Mouse (Mus musculus) midbrain, embryonic 10.5 days (tissue): ENCODE results near the gene Gpr132. TPM values are rescaled to one million over a fixed set of nuclear protein-coding genes. Genes with fewer than 3 reads are reported as not detected.

ENCODE experiments used
- DNase-seq: peaks from one replicate; pipeline ENCODE4 v3.0.0-alpha.2; 2017; ENCODE audit warnings: low spot score
- H3K27ac ChIP-seq: fragments of 300-500 bp; sonication (generic); replicated peaks from 2 replicates; pipeline ENCODE4 v1.5.1; 2016; ENCODE audit warnings: mild to moderate bottlenecking
- H3K27me3 ChIP-seq: fragments of 300-500 bp; sonication (generic); 2 replicates; pipeline ENCODE4 v1.6.1; 2016; ENCODE audit warnings: low read depth, mild to moderate bottlenecking; ENCODE audit not compliant: poor library complexity, severe bottlenecking
- H3K36me3 ChIP-seq: fragments of 300-500 bp; sonication (generic); 2 replicates; pipeline ENCODE4 v1.6.1; 2016; ENCODE audit warnings: mild to moderate bottlenecking, moderate library complexity
- H3K4me1 ChIP-seq: fragments of 300-500 bp; sonication (generic); 2 replicates; pipeline ENCODE4 v1.6.1; 2016
- H3K4me3 ChIP-seq: fragments of 300-500 bp; sonication (generic); 2 replicates; pipeline ENCODE4 v1.5.1; 2016; ENCODE audit warnings: mild to moderate bottlenecking, moderate library complexity
- H3K9me3 ChIP-seq: fragments of 300-500 bp; sonication (generic); replicated peaks from 2 replicates; pipeline ENCODE4 v1.6.1; 2016; ENCODE audit warnings: mild to moderate bottlenecking
- WGBS: fragments of 180-500 bp; shearing (Covaris S2); methylation state at CpG from one replicate; pipeline ENCODE4 v1.1.7; 2016; 5-methylcytosine and 5-hydroxymethylcytosine counted together
- polyA plus RNA-seq: library from polyadenylated mRNA; unstranded; fragments of >200 nt; fragmentation: Nextera tagmentation; extraction: Ambion mirVana; gene quantifications from 2 replicates; pipeline ENCODE4 v1.2.1, GENCODE M21; 2016

The Gpr132 gene
- not detected in 2 replicates for polyA plus RNA-seq

DNA sequence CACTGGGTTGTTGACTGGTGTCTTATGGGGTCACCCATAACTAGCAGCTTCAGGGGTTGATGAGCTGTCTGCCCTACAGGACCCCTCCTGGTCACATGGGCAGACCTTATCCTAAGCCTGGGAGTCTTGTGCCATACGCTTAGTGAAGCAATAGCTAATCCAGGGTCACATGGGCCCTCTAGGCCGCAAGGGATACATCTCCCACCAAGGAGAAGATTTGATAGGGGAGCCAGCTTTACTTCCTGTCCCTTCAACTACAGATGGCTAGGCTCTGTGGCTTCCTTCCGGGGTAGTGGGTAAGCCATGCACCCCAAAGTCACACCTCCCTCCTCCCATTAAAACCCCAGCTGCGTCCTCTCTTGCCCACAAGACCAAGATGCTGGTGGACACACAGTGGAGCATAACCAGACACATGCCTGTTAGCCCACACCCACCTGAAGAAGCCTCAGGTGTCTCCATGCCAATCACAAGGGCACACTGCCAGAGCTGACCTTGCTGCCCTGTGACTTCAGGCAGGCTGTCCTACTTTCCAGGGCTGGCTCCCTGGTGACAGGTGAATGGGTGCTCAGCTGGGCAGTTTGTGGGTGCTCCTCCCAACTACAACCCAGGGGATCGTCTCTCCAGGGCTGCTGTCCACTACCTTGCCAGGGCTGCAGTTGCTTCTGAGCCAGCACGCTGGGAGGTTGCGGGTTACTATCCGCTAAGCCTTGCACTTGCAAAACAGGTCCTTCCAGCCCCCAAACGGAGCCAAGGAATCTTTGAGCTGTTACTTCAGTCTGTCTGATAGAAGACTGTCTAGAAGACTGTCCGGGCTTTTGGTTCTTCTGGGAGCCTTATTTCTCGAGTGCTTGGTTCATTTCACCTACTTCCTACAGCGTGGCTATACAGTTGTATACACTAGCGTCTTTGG is at the start of gene Gpr132:
Gene Gpr132, minus strand, starts transcription at position 51 of the 910 bp plus-strand sequence.
- DNase-seq, result no peak
- WGBS, result 64% methylated on average over 13 of the region's 13 CpGs
- H3K36me3 ChIP-seq, result no peaks in the 10 kb centered on the region
- H3K9me3 ChIP-seq, result no peaks in the 10 kb centered on the region
- peaks cover 19% of the 10 kb centered on the region for H3K4me1 ChIP-seq
- no peak within 1 kb of the TSS for H3K27ac ChIP-seq
- peaks cover 49% of the 10 kb centered on the region for H3K27me3 ChIP-seq
- no peak within 1 kb of the TSS for H3K4me3 ChIP-seq

- peaks cover 21% of the 10 kb centered on the region for H3K4me1 ChIP-seq
- no peaks in the 10 kb centered on the region for H3K27me3 ChIP-seq
- no peak for DNase-seq
- H3K36me3 ChIP-seq, result peaks cover 30% of the 10 kb centered on the region
- H3K4me3 ChIP-seq, result no peak overlapping the region
- H3K27ac ChIP-seq, result 0 out of 2 replicates have a peak overlapping the region, but pooled peaks have one; percentile 6
- H3K9me3 ChIP-seq, result no peaks in the 10 kb centered on the region
- WGBS, result 85% methylated on average over 11 of the region's 11 CpGs
These were observed 49.5 kb upstream of the Gpr132 start for GRCm38 (mm10) chr12:112917486-112917885.

DNA sequence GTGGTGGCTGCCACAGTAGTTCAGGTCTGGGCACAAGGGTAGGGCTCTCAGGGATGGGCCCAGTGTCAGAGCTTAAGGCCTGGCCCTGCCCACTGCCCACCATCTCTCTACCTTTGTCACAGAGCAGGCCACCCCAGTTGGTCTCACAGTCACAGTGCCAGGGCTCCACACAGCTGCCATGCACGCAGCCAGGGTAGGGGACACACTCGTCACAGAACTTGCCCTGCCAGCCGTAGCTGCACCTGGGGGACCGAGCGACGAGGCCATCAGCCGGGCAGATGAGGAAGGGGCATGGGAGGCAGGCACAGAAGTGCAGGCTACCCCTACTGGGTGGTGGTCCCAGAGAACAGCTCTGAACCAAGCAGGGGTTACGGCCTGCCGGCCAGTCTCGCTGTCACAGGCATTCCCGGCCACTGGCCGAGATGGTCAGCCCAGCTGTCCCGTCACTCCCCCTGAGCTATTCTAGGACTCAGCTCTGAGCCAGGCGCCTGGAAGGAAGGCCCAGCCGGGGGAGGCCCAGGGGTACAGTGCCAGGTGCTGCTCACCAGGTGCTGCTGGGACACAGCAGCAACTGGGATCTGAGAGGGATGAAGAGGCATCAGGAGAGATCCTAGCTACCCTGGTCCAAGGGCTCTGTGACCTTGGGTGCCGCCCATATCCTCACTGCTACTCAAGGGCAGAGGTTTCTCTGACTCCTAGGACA is 48.8 kb upstream of the Gpr132 start:
- DNase-seq, result no peak
- H3K27me3 ChIP-seq, result no peaks in the 10 kb centered on the region
- no peak overlapping the region for H3K4me3 ChIP-seq
- H3K4me1 ChIP-seq, result peaks cover 15% of the 10 kb centered on the region
- H3K27ac ChIP-seq, result peak overlapping the region; percentile 6; the same call in 1 of the 2 replicates
- WGBS, result 90% methylated on average over 16 of the region's 16 CpGs
- H3K36me3 ChIP-seq, result peaks cover 36% of the 10 kb centered on the region
- H3K9me3 ChIP-seq, result no peaks in the 10 kb centered on the region

- DNase-seq, result no peak
- Histone ChIP-seq H3K4me1 (peaks cover 2% of the 10 kb centered on the region; the same call in 1 of the 2 replicates), H3K27ac (no peak overlapping the region), H3K27me3 (no peaks in the 10 kb centered on the region), H3K36me3 (peaks cover 45% of the 10 kb centered on the region), H3K9me3 (no peaks in the 10 kb centered on the region), H3K4me3 (no peak overlapping the region)
- 90% methylated on average over 13 of the region's 13 CpGs for WGBS
These were observed 47.6 kb upstream of the Gpr132 start for GRCm38 (mm10) chr12:112915587-112915986.

DNA sequence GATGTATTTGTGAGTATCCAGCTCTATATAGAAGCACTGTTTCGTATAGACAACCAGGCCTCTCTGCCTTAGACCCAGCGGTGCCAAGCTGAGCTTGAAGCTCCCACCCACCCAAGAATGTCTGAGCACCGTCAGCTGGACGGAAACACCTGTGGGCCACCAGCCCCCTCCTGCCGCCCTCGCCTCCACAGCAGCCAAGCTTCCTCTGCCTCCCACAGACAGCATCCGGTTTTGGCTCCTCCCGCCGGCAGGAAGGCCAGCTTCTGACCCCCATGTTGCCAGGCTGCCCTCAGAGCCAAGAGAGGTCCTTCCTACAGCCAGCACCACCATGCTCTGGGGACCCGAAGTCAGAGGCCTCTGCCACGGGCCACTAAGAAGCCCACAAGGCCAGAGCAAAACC is 46.5 kb upstream of the Gpr132 start:
- H3K9me3 ChIP-seq, result no peaks in the 10 kb centered on the region
- H3K27me3 ChIP-seq, result no peaks in the 10 kb centered on the region
- no peak overlapping the region for H3K4me3 ChIP-seq
- 88% methylated on average over 11 of the region's 11 CpGs for WGBS
- H3K4me1 ChIP-seq, result no peaks in the 10 kb centered on the region
- no peak overlapping the region for H3K27ac ChIP-seq
- H3K36me3 ChIP-seq, result peaks cover 56% of the 10 kb centered on the region
- DNase-seq, result no peak

- no peaks in the 10 kb centered on the region for H3K27me3 ChIP-seq
- peaks cover 68% of the 10 kb centered on the region for H3K36me3 ChIP-seq
- 92% methylated on average over 28 of the region's 28 CpGs for WGBS
- DNase-seq, result no peak
- no peaks in the 10 kb centered on the region for H3K9me3 ChIP-seq
- no peak overlapping the region for H3K27ac ChIP-seq
- no peak overlapping the region for H3K4me3 ChIP-seq
- no peaks in the 10 kb centered on the region for H3K4me1 ChIP-seq
These were observed 45.1 kb upstream of the Gpr132 start for GRCm38 (mm10) chr12:112912951-112913745.

- no peak for DNase-seq
- Histone ChIP-seq H3K4me1 (no peaks in the 10 kb centered on the region), H3K27me3 (no peaks in the 10 kb centered on the region), H3K9me3 (no peaks in the 10 kb centered on the region), H3K27ac (no peak overlapping the region), H3K4me3 (no peak overlapping the region), H3K36me3 (peaks cover 69% of the 10 kb centered on the region)
- 93% methylated on average over 17 of the region's 17 CpGs for WGBS
These were observed 43.7 kb upstream of the Gpr132 start for GRCm38 (mm10) chr12:112911701-112912100.

DNA sequence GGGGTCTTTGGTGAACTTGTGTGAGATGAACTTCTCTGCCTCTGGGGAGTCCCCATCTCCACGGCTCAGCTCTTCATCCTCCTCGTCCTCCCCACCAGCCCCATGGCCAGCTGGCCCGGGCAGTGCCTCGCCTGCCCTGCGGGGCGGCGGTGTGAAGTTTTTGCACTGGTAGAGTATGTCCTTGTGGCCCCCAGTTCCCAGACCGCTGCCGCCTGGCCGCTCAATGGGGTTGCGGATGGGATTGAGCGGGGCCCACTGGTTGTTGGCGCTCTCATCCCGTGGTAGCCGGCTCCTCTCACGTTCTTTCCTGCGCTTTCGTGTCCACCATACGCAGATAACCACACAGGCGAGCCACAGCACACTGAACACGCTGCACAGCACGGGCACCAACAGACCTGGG is 41.0 kb upstream of the Gpr132 start:
- H3K27me3 ChIP-seq, result no peaks in the 10 kb centered on the region
- WGBS, result 94% methylated on average over 22 of the region's 22 CpGs
- no peaks in the 10 kb centered on the region for H3K9me3 ChIP-seq
- peaks cover 58% of the 10 kb centered on the region for H3K36me3 ChIP-seq
- no peak overlapping the region for H3K4me3 ChIP-seq
- no peaks in the 10 kb centered on the region for H3K4me1 ChIP-seq
- H3K27ac ChIP-seq, result no peak overlapping the region
- DNase-seq, result no peak

DNA sequence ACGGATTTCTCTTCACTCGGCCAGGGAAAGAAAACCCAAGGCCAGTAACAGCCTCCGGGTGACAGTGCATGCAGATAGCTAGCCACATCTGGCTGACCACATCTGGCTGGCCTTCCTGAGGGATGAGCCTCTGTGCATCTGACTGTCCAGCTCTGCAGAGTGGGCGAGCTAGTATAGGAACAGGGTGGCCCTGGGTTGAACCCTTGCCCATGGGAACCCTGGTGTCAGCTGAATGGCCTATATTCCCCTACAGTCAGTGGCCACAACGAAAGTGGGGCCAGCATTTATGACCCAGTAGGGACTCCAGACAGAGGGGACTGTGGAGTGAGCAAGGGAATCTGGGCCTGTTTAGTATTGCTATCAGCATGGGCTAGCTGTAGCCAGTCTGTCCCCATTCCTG is 37.0 kb upstream of the Gpr132 start:
- Histone ChIP-seq H3K4me1 (no peaks in the 10 kb centered on the region), H3K27ac (no peak overlapping the region), H3K4me3 (no peak overlapping the region), H3K36me3 (peaks cover 22% of the 10 kb centered on the region), H3K9me3 (no peaks in the 10 kb centered on the region), H3K27me3 (no peaks in the 10 kb centered on the region)
- WGBS, result 93% methylated on average over 5 of the region's 5 CpGs
- DNase-seq, result no peak

- Histone ChIP-seq H3K9me3 (no peaks in the 10 kb centered on the region), H3K4me3 (no peak overlapping the region), H3K36me3 (peaks cover 11% of the 10 kb centered on the region), H3K4me1 (no peaks in the 10 kb centered on the region), H3K27ac (no peak overlapping the region), H3K27me3 (no peaks in the 10 kb centered on the region)
- no peak for DNase-seq
- 83% methylated on average over 8 of the region's 8 CpGs for WGBS
These were observed 35.9 kb upstream of the Gpr132 start for GRCm38 (mm10) chr12:112903941-112904340.

DNA sequence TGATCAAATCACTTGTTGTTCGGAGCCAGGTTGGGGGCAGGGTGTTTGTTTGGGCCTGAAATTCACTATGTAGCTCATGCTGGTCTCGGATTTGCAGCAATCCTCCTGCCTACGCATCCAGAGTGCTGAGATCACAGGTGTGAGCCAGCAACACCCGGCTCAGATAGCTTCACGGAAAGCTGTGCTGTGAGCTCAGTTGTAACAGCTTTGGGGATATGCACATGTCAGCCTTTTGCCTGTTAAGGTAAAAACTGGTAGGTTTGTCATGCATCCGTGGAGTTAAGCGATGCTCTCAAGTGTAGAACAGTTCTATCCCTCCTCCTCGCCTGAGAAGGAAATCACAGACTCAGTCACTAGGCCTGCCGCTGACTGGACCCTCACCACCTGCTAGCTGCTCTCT is 32.6 kb upstream of the Gpr132 start:
- Histone ChIP-seq H3K36me3 (no peaks in the 10 kb centered on the region), H3K4me3 (no peak overlapping the region), H3K27ac (no peak overlapping the region), H3K9me3 (no peaks in the 10 kb centered on the region), H3K4me1 (peaks cover 13% of the 10 kb centered on the region), H3K27me3 (no peaks in the 10 kb centered on the region)
- WGBS, result 85% methylated on average over 9 of the region's 9 CpGs
- DNase-seq, result no peak

GRCm38 (mm10) chr12:112898960-112899359 is 30.9 kb upstream of the Gpr132 start:
- Histone ChIP-seq H3K9me3 (no peaks in the 10 kb centered on the region), H3K36me3 (no peaks in the 10 kb centered on the region), H3K4me1 (peaks cover 17% of the 10 kb centered on the region), H3K4me3 (no peak overlapping the region), H3K27me3 (no peaks in the 10 kb centered on the region), H3K27ac (no peak overlapping the region)
- 80% methylated on average over 4 of the region's 4 CpGs for WGBS
- no peak for DNase-seq
